Mouse (Mus musculus): ENCODE measurements around the gene Trip11.

- no peak for TF ChIP-seq FLI1 (IDR thresholded peaks at IDR 0.05; ENCODE audit: low read length)
- TF ChIP-seq GATA1 (IDR thresholded peaks at IDR 0.05; ENCODE audit: borderline replicate concordance, low read length): no peak
Observed at GRCm38 (mm10) chr12:101833776-101834175, 79.3 kb downstream of the Trip11 start.

Measured in megakaryocyte, embryonic 14.5 days (primary cell).